In the genomic region with DNA sequence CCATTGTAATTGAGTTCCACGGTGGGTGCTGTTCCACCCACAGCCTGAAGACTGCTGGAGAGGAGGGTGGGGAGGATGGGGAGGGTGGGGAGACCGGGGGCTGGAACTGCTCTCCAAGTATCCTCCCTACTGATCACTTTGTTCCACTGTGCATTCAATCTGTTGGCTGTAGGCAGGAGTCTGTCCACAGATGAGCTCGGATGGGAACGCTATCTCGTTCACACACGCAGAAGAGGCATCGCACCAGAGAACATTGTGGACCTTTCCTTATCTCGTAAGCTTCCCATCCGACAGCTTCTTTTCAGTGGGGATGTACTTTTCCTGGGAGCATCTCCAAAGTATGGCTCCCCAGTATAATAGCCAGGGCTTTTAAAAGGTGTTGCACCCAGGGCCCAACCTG, we compare ENCODE assay signal across 34 mouse cellular contexts. TPM values are rescaled to one million over a fixed set of nuclear protein-coding genes. Genes with fewer than 3 reads are reported as not detected.
"Had no signal": no experiment of that assay in that cellular context is flagged by ENCODE, and none has a peak within 500 bp of the region (broad histone marks: within the 10 kb centered on the region; RNA-seq: fewer than 3 reads in every experiment).

No protein-coding gene starts in this region.

- H3K9ac ChIP-seq: embryonic facial prominence, embryonic 12.5 days; embryonic facial prominence, embryonic 13.5 days; embryonic facial prominence, embryonic 15.5 days; forebrain, embryonic 12.5 days; forebrain, embryonic 13.5 days; forebrain, embryonic 15.5 days; forebrain, postnatal 0 days had no signal

- H3K27me3 ChIP-seq: embryonic facial prominence, embryonic 12.5 days; embryonic facial prominence, embryonic 13.5 days; embryonic facial prominence, embryonic 15.5 days; forebrain, embryonic 12.5 days; forebrain, embryonic 13.5 days; forebrain, embryonic 15.5 days had no signal

- DNase-seq: cerebellum, adult 2 months; cerebellum, adult 8-10 months; cerebellum, adult 9-10 months; cerebellum, adult 9-11 months; cerebellum, postnatal 10 days; cerebellum, postnatal 14 days; cerebellum, postnatal 25 days; cerebellum, postnatal 36 days; embryo, embryonic 11 days; forebrain, postnatal 0 days; gastrocnemius, adult 2 months; gastrocnemius, postnatal 10 days; gastrocnemius, postnatal 14 days; gastrocnemius, postnatal 25 days; gastrocnemius, postnatal 36 days; heart, adult 18-20 months; heart, adult 2 months had no signal

- H3K4me2 ChIP-seq: embryonic facial prominence, embryonic 12.5 days; embryonic facial prominence, embryonic 13.5 days; embryonic facial prominence, embryonic 15.5 days; forebrain, embryonic 12.5 days; forebrain, embryonic 13.5 days; forebrain, embryonic 15.5 days had no signal

- ATAC-seq: forebrain, embryonic 13.5 days; forebrain, embryonic 14.5 days; forebrain, embryonic 15.5 days; forebrain, embryonic 16.5 days; forebrain, postnatal 0 days had no signal

- H3K4me1 ChIP-seq: embryonic facial prominence, embryonic 10.5 days; embryonic facial prominence, embryonic 12.5 days; embryonic facial prominence, embryonic 13.5 days; embryonic facial prominence, embryonic 15.5 days; forebrain, embryonic 10.5 days; forebrain, embryonic 12.5 days; forebrain, embryonic 13.5 days; forebrain, embryonic 15.5 days had no signal

- H3K4me3 ChIP-seq: embryonic facial prominence, embryonic 10.5 days; embryonic facial prominence, embryonic 12.5 days; embryonic facial prominence, embryonic 13.5 days; embryonic facial prominence, embryonic 15.5 days; erythroblast, embryonic 14.5 days; forebrain, embryonic 10.5 days; forebrain, embryonic 12.5 days; forebrain, embryonic 13.5 days; forebrain, embryonic 15.5 days; gastrocnemius, adult 2 months; heart, adult 2 months had no signal

- H3K27ac ChIP-seq: embryonic facial prominence, embryonic 10.5 days; embryonic facial prominence, embryonic 12.5 days; embryonic facial prominence, embryonic 13.5 days; embryonic facial prominence, embryonic 15.5 days; forebrain, embryonic 10.5 days; forebrain, embryonic 12.5 days; forebrain, embryonic 13.5 days; forebrain, embryonic 15.5 days; gastrocnemius, adult 2 months; heart, adult 2 months had no signal

- H3K36me3 ChIP-seq: embryonic facial prominence, embryonic 10.5 days; embryonic facial prominence, embryonic 12.5 days; embryonic facial prominence, embryonic 13.5 days; embryonic facial prominence, embryonic 15.5 days; forebrain, embryonic 10.5 days; forebrain, embryonic 12.5 days; forebrain, embryonic 15.5 days had no signal

- H3K9me3 ChIP-seq: embryonic facial prominence, embryonic 10.5 days; embryonic facial prominence, embryonic 12.5 days; embryonic facial prominence, embryonic 13.5 days; embryonic facial prominence, embryonic 15.5 days; forebrain, embryonic 10.5 days; forebrain, embryonic 12.5 days; forebrain, embryonic 13.5 days; forebrain, embryonic 15.5 days had no signal

RNA-seq across cellular contexts. Expression of a gene that starts 2.3 kb away (rescaled TPM):
- polyA plus RNA-seq: cerebellum, adult 2 months; cortical plate, adult 2 months; embryonic facial prominence, embryonic 10.5 days; embryonic facial prominence, embryonic 11.5 days; embryonic facial prominence, embryonic 12.5 days; embryonic facial prominence, embryonic 13.5 days; embryonic facial prominence, embryonic 14.5 days; embryonic facial prominence, embryonic 15.5 days; erythroblast, embryonic 14.5 days; forebrain, embryonic 10.5 days; forebrain, embryonic 11.5 days; forebrain, embryonic 12.5 days; forebrain, embryonic 13.5 days; forebrain, embryonic 14.5 days; forebrain, embryonic 15.5 days; forebrain, embryonic 16.5 days; forebrain, postnatal 0 days; frontal cortex, adult 2 months; heart, adult 2 months had no signal

RNA-seq across cellular contexts. Expression of a gene that starts 3.0 kb away (rescaled TPM):
- polyA plus RNA-seq: cerebellum, adult 2 months; cortical plate, adult 2 months; embryonic facial prominence, embryonic 10.5 days; embryonic facial prominence, embryonic 11.5 days; embryonic facial prominence, embryonic 12.5 days; embryonic facial prominence, embryonic 13.5 days; embryonic facial prominence, embryonic 14.5 days; embryonic facial prominence, embryonic 15.5 days; erythroblast, embryonic 14.5 days; forebrain, embryonic 10.5 days; forebrain, embryonic 11.5 days; forebrain, embryonic 12.5 days; forebrain, embryonic 13.5 days; forebrain, embryonic 14.5 days; forebrain, embryonic 15.5 days; forebrain, embryonic 16.5 days; forebrain, postnatal 0 days; frontal cortex, adult 2 months; gonadal fat pad, adult 2 months; heart, adult 2 months had no signal

RNA-seq across cellular contexts. Expression of a gene that starts 13.7 kb away (rescaled TPM):
- polyA plus RNA-seq: cerebellum, adult 2 months; cortical plate, adult 2 months; embryonic facial prominence, embryonic 10.5 days; embryonic facial prominence, embryonic 11.5 days; embryonic facial prominence, embryonic 12.5 days; embryonic facial prominence, embryonic 13.5 days; embryonic facial prominence, embryonic 14.5 days; embryonic facial prominence, embryonic 15.5 days; erythroblast, embryonic 14.5 days; forebrain, embryonic 10.5 days; forebrain, embryonic 11.5 days; forebrain, embryonic 12.5 days; forebrain, embryonic 13.5 days; forebrain, embryonic 14.5 days; forebrain, embryonic 15.5 days; forebrain, embryonic 16.5 days; forebrain, postnatal 0 days; frontal cortex, adult 2 months; gonadal fat pad, adult 2 months; heart, adult 2 months had no signal

RNA-seq across cellular contexts. Expression of a gene that starts 36.6 kb away (rescaled TPM):
- polyA plus RNA-seq: cerebellum, adult 2 months; cortical plate, adult 2 months; embryonic facial prominence, embryonic 10.5 days; embryonic facial prominence, embryonic 11.5 days; embryonic facial prominence, embryonic 12.5 days; embryonic facial prominence, embryonic 13.5 days; embryonic facial prominence, embryonic 14.5 days; embryonic facial prominence, embryonic 15.5 days; erythroblast, embryonic 14.5 days; forebrain, embryonic 10.5 days; forebrain, embryonic 11.5 days; forebrain, embryonic 12.5 days; forebrain, embryonic 13.5 days; forebrain, embryonic 14.5 days; forebrain, embryonic 15.5 days; forebrain, embryonic 16.5 days; forebrain, postnatal 0 days; frontal cortex, adult 2 months; heart, adult 2 months had no signal

RNA-seq across cellular contexts. Expression of a gene that starts 42.3 kb away (rescaled TPM):
- polyA plus RNA-seq: cerebellum, adult 2 months; cortical plate, adult 2 months; embryonic facial prominence, embryonic 10.5 days; embryonic facial prominence, embryonic 11.5 days; embryonic facial prominence, embryonic 12.5 days; embryonic facial prominence, embryonic 13.5 days; embryonic facial prominence, embryonic 14.5 days; embryonic facial prominence, embryonic 15.5 days; erythroblast, embryonic 14.5 days; forebrain, embryonic 10.5 days; forebrain, embryonic 11.5 days; forebrain, embryonic 12.5 days; forebrain, embryonic 13.5 days; forebrain, embryonic 14.5 days; forebrain, embryonic 15.5 days; forebrain, embryonic 16.5 days; forebrain, postnatal 0 days; frontal cortex, adult 2 months; heart, adult 2 months had no signal
